Mouse (Mus musculus) urinary bladder, postnatal 4 days (tissue): Measurements from ENCODE around the gene Appl2.

Experiments
- DNase-seq, 2 experiments: peaks; one replicate each; pipeline ENCODE4 v3.0.0; 2021 to 2022; ENCODE audit warnings: low spot score in 2 of 2

The Appl2 gene

GRCm38 (mm10) chr10:83565449-83566441, 82.8 kb downstream of the Appl2 start:
- no peak for DNase-seq

GRCm38 (mm10) chr10:83563005-83563404, 85.5 kb downstream of the Appl2 start:
- DNase-seq, result no peak
